Mouse (Mus musculus): ENCODE data around the gene Oxa1l.

Gene Oxa1l

GRCm38 (mm10) chr14:54408336-54409056, 47.9 kb downstream of the Oxa1l start:
- DNase-seq (ENCODE audit: extremely low read depth, insufficient read length, low spot score): no peak

GRCm38 (mm10) chr14:54409057-54409645, 48.5 kb downstream of the Oxa1l start:
- DNase-seq (ENCODE audit: extremely low read depth, insufficient read length, low spot score): no peak

DNA sequence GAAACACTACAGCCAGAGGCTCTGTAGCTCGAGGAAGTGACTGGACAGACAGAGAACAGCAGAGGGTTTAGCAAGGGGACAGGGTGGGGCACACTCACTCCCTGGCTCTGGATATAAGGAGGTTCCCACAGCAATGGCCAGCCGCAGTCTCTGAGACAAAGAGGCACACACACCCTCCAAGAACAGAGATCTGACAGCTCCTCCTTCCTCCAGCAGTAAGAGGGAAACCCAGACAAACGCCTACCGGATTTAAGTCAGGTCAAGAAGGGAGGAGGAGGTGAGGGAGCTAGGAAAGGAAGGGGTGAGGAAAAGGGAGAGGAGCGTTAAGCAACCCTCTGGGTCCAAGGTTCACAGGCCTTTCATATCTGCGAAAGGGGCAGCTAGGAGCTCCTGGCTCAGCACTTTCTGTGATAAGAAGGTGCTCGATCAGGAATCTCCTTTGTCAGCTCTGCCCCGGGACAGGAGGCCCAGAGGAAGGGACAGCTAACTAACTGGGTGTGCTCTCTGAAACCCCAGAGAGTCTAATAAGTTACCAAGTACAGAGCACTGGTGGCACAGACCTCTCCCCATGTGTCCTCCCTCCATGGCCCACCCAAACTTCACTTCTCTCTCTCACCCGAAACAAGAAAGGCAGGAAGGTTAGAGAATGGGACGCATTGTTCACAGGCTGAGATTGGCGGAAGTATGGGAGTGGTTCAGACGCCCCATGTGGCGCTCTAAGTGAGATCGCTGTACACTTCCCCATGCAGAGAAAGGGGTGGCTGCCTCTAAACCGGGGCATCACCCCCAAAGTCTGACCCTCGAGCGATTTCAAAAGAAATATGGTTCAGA, 49.6 kb downstream of the Oxa1l start:
- DNase-seq (ENCODE audit: extremely low read depth, insufficient read length, low spot score): no peak

DNA sequence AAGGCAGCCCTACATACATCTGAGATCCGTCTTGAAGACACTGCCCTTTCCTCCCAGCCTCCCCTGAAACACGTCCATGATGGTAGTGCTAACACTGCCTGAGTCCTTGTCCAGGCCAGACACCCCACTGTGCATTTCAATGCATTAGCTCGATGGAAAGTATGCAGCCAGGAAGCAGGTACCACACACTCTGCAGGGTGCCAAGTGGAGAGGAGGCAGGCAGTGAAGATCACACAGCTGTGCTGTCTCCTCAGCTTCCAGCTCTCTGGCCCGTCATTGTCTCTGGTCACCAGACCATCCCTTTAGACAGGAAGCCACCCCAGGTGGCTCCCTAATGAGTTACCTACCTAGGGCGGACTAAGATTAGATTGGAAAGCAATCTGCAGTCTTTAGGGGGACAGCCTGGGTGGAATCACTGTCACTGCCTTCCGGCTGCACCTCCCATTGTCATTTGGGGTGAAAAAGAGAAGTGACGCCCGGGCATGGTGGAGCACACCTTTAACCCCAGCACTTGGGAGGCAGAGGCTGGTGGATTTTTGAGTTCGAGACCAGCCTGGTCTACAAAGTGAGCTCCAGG, 51.5 kb downstream of the Oxa1l start:
- no peak for DNase-seq (ENCODE audit: extremely low read depth, insufficient read length, low spot score)

GRCm38 (mm10) chr14:54412629-54413170, 52.1 kb downstream of the Oxa1l start:
- DNase-seq (ENCODE audit: extremely low read depth, insufficient read length, low spot score): no peak

GRCm38 (mm10) chr14:54413877-54414700, 53.5 kb downstream of the Oxa1l start:
- peak; percentile 77 for DNase-seq (ENCODE audit: extremely low read depth, insufficient read length, low spot score)

- DNase-seq (ENCODE audit: extremely low read depth, insufficient read length, low spot score): no peak
These were observed 54.8 kb downstream of the Oxa1l start for GRCm38 (mm10) chr14:54415241-54416020.

GRCm38 (mm10) chr14:54416229-54416775, 55.7 kb downstream of the Oxa1l start:
- DNase-seq (ENCODE audit: extremely low read depth, insufficient read length, low spot score): no peak

DNA sequence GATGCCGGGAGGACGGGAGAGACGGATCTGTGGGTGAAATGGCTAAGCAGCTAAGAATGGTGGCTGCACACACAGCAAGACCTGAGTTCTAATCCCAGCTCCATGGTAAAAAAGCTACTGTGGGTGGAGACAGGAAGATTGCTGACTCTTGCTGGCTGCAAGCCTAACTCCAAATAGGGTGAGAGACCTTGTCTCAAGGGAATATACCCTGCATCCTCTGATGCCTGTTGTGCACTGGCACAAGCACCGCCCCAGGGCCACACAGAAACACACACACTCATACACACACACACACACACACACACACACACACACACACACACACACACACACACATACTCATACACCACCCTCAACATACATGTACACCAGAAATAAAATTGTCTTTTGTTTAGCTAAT, 56.2 kb downstream of the Oxa1l start:
- no peak for DNase-seq (ENCODE audit: extremely low read depth, insufficient read length, low spot score)

DNA sequence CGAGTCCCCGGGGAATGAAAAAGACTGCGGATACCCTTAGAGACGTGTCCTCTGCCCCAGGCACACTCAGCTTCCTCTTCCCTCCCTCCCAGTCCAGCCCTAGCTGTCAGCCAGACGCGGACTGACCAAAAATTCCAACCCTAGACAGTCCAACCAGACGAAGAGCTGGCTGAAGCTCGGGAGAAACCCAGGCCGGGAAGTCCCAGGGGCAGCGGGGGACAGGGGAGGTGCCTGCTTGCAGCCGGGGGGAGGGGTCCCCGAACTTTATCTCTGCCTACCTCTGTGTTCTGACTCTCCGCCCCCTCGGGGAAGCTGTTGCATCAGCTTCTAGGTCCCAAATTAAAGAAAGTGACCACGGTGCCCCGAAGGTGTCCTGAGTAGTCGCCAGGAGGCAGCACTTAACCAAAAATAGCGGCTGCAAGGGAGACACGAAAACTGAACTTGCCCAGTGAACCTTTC, 57.0 kb downstream of the Oxa1l start, which contains the start of gene Slc7a7:
Gene Slc7a7, minus strand, starts transcription at position 158 of the 459 bp plus-strand sequence.
- no peak for DNase-seq (ENCODE audit: extremely low read depth, insufficient read length, low spot score)

All from 3134 (cell line).